Mouse (Mus musculus) MEL (cell line): ENCODE measurements around the gene Ripk3.

Source experiments
- BHLHE40 ChIP-seq: IDR thresholded peaks from 2 replicates; pipeline ENCODE4 v1.6.1; 2012; ENCODE audit warnings: low read depth, mild to moderate bottlenecking, inconsistent platforms, low read length, improper control_type of control experiment, borderline replicate concordance
- CHD2 ChIP-seq: IDR thresholded peaks from 2 replicates; pipeline ENCODE4 v1.6.1; 2011; ENCODE audit warnings: low read length, improper control_type of control experiment
- CTCF ChIP-seq, 3 experiments: IDR thresholded peaks in 2 of 3; conservative IDR thresholded peaks in 1 of 3; 2 replicates each; pipeline ENCODE4 v1.5.1; 2011 to 2012; ENCODE audit warnings: low read length in 3 of 3, low read depth in 2 of 3, mild to moderate bottlenecking in 2 of 3, improper control_type of control experiment in 1 of 3, inconsistent platforms in 1 of 3, mixed read lengths in 1 of 3, moderate library complexity in 1 of 3; ENCODE audit not compliant: control insufficient read depth in 1 of 3, insufficient read depth in 1 of 3, poor library complexity in 1 of 3, severe bottlenecking in 1 of 3
- HCFC1 ChIP-seq: IDR thresholded peaks from 2 replicates; pipeline ENCODE4 v1.6.1; 2012; ENCODE audit warnings: low read depth, mild to moderate bottlenecking, inconsistent platforms, low read length, improper control_type of control experiment, moderate library complexity
- JUND ChIP-seq: IDR thresholded peaks from 2 replicates; pipeline ENCODE4 v1.6.1; 2011; ENCODE audit warnings: low read depth, mild to moderate bottlenecking, improper control_type of control experiment, low read length
- MAZ ChIP-seq: IDR thresholded peaks from 2 replicates; pipeline ENCODE4 v1.6.1; 2012; ENCODE audit warnings: low read depth, mild to moderate bottlenecking, inconsistent platforms, low read length, improper control_type of control experiment
- POLR2A ChIP-seq, 2 experiments: IDR thresholded peaks; 2 replicates each; pipeline ENCODE4 v1.6.1; 2011 to 2012; ENCODE audit warnings: low read length in 2 of 2, mild to moderate bottlenecking in 2 of 2, control low read depth in 1 of 2, improper control_type of control experiment in 1 of 2, low read depth in 1 of 2, moderate library complexity in 1 of 2; ENCODE audit not compliant: control insufficient read depth in 1 of 2, insufficient read depth in 1 of 2, poor library complexity in 1 of 2
- POLR2AphosphoS2 ChIP-seq: IDR thresholded peaks from 2 replicates; pipeline ENCODE4 v1.6.1; 2011; ENCODE audit warnings: low read length, improper control_type of control experiment
- POLR2AphosphoS5 ChIP-seq: IDR thresholded peaks from 2 replicates; pipeline ENCODE4 v1.6.1; 2012; ENCODE audit warnings: low read depth, borderline replicate concordance, mild to moderate bottlenecking, inconsistent platforms, low read length, moderate library complexity, mixed read lengths
- RCOR1 ChIP-seq: IDR thresholded peaks from 2 replicates; pipeline ENCODE4 v1.6.1; 2012; ENCODE audit warnings: low read depth, mild to moderate bottlenecking, inconsistent platforms, low read length, improper control_type of control experiment
- TBP ChIP-seq: IDR thresholded peaks from 2 replicates; pipeline ENCODE4 v1.8.0; 2011; ENCODE audit warnings: low read depth, low read length, improper control_type of control experiment
- ZKSCAN1 ChIP-seq: IDR thresholded peaks from 2 replicates; pipeline ENCODE4 v1.6.1; 2012; ENCODE audit warnings: low read depth, mild to moderate bottlenecking, inconsistent platforms, low read length, improper control_type of control experiment, moderate library complexity
- ZMIZ1 ChIP-seq: IDR thresholded peaks from 2 replicates; pipeline ENCODE4 v1.6.1; 2012; ENCODE audit warnings: low read depth, mild to moderate bottlenecking, inconsistent platforms, low read length, improper control_type of control experiment, moderate library complexity

- TF ChIP-seq POLR2AphosphoS5, result no peak
- TF ChIP-seq POLR2A (IDR thresholded peaks at IDR 0.05; ENCODE audit: control insufficient read depth in 1 of 2, insufficient read depth in 1 of 2, low read depth in 1 of 2, low read length in 2 of 2, poor library complexity in 1 of 2), result no peak
- no peak for TF ChIP-seq CHD2
- no peak for TF ChIP-seq CTCF (IDR thresholded peaks at IDR 0.05 in 2 of 3, conservative IDR thresholded peaks at IDR 0.05 in 1 of 3; ENCODE audit: control insufficient read depth in 1 of 3, insufficient read depth in 1 of 3, low read depth in 2 of 3, low read length in 3 of 3, poor library complexity in 1 of 3, severe bottlenecking in 1 of 3)
- TF ChIP-seq JUND, result no peak
- TF ChIP-seq HCFC1, result no peak
- no peak for TF ChIP-seq MAZ
- TF ChIP-seq TBP, result no peak
- no peak for TF ChIP-seq POLR2AphosphoS2
- no peak for TF ChIP-seq RCOR1
- TF ChIP-seq ZMIZ1, result no peak
- TF ChIP-seq BHLHE40, result no peak
- TF ChIP-seq ZKSCAN1, result no peak
These were observed 10.0 kb downstream of the Ripk3 start for GRCm38 (mm10) chr14:55778686-55779085.
